Mouse (Mus musculus): ENCODE results near the gene Efna5.

GRCm38 (mm10) chr17:62844329-62844728 is 36.8 kb downstream of the Efna5 start:
- TF ChIP-seq MYOD1 (IDR thresholded peaks at IDR 0.05; ENCODE audit: control insufficient read depth in 1 of 3, insufficient read length in 2 of 3, low read depth in 2 of 3), result no peak
- no peak for TF ChIP-seq MYOG (IDR thresholded peaks at IDR 0.05; ENCODE audit: control insufficient read depth in 1 of 3, insufficient read depth in 1 of 3, insufficient read length in 2 of 3, low read depth in 2 of 3)
- TF ChIP-seq POLR2A (IDR thresholded peaks at IDR 0.05; ENCODE audit: insufficient read length, low read depth), result no peak
- TF ChIP-seq USF1 (IDR thresholded peaks at IDR 0.05; ENCODE audit: low read depth), result no peak
- TF ChIP-seq MAX (IDR thresholded peaks at IDR 0.05; ENCODE audit: low read depth), result no peak
- no peak for TF ChIP-seq E2F4 (IDR thresholded peaks at IDR 0.05; ENCODE audit: insufficient read depth)
- TF ChIP-seq POLR2AphosphoS2 (IDR thresholded peaks at IDR 0.05; ENCODE audit: insufficient read length, low read depth), result no peak
- TF ChIP-seq TCF12 (IDR thresholded peaks at IDR 0.05; ENCODE audit: insufficient read depth, poor library complexity, severe bottlenecking), result no peak
- TF ChIP-seq TCF3 (IDR thresholded peaks at IDR 0.05; ENCODE audit: insufficient read length, low read depth), result no peak
- TF ChIP-seq REST (IDR thresholded peaks at IDR 0.05; ENCODE audit: insufficient read depth, insufficient read length), result no peak
- no peak for TF ChIP-seq CEBPB (IDR thresholded peaks at IDR 0.05; ENCODE audit: insufficient read depth, poor library complexity, severe bottlenecking)
- no peak for TF ChIP-seq SRF (IDR thresholded peaks at IDR 0.05; ENCODE audit: control insufficient read depth, insufficient read length, low read depth)
